Mouse (Mus musculus) hindbrain, embryonic 15.5 days (tissue): ENCODE measurements at regions not wholly inside any gene's neighbourhood (a gene's known extent, or its start where the extent isn't known, plus 50 kb on each side); places are given as distances from the start of the nearest gene placed in this dataset.

ENCODE experiments used
- ATAC-seq: fragments of 200-750 bp; cut with Nextera tagmentation; 2 replicates; pipeline ENCODE4 v1.8.0; 2017; ENCODE audit warnings: low read depth, moderate number of reproducible peaks, moderate TSS enrichment; ENCODE audit not compliant: low FRiP score
- H3K27ac ChIP-seq: fragments of 300-500 bp; sonication (generic); replicated peaks from 2 replicates; pipeline ENCODE4 v1.5.1; 2015; ENCODE audit warnings: mild to moderate bottlenecking, inconsistent platforms
- H3K27me3 ChIP-seq: fragments of 300-500 bp; sonication (generic); 2 replicates; pipeline ENCODE4 v1.6.1; 2015; ENCODE audit warnings: control low read depth, inconsistent platforms
- H3K36me3 ChIP-seq: fragments of 300-500 bp; sonication (generic); 2 replicates; pipeline ENCODE4 v1.6.1; 2015; ENCODE audit warnings: control low read depth, inconsistent platforms
- H3K4me1 ChIP-seq: fragments of 300-500 bp; sonication (generic); replicated peaks from 2 replicates; pipeline ENCODE4 v1.6.1; 2015; ENCODE audit warnings: control low read depth, inconsistent platforms
- H3K4me2 ChIP-seq: fragments of 300-500 bp; sonication (generic); 2 replicates; pipeline ENCODE4 v1.6.1; 2015; ENCODE audit warnings: moderate library complexity, mild to moderate bottlenecking, inconsistent platforms
- H3K4me3 ChIP-seq: fragments of 300-500 bp; sonication (generic); 2 replicates; pipeline ENCODE4 v1.5.1; 2015; ENCODE audit warnings: mild to moderate bottlenecking, inconsistent platforms
- H3K9ac ChIP-seq: fragments of 300-500 bp; sonication (generic); 2 replicates; pipeline ENCODE4 v1.6.1; 2015; ENCODE audit warnings: inconsistent platforms
- H3K9me3 ChIP-seq: fragments of 300-500 bp; sonication (generic); 2 replicates; pipeline ENCODE4 v1.6.1; 2016; ENCODE audit warnings: control low read depth, inconsistent platforms
- WGBS: fragments of 180-500 bp; shearing (Covaris S2); methylation state at CpG from one replicate; pipeline ENCODE4 v1.1.7; 2015; 5-methylcytosine and 5-hydroxymethylcytosine counted together

- no peak for ATAC-seq
- H3K27me3 ChIP-seq = no peaks in the 10 kb centered on the region
- 41% methylated on average over 8 of the region's 8 CpGs for WGBS
- 0 out of 2 replicates have a peak, but pooled peaks cover 4% of the 10 kb centered on the region for H3K4me1 ChIP-seq
- H3K4me3 ChIP-seq = no peak overlapping the region
- no peak overlapping the region for H3K4me2 ChIP-seq
- H3K27ac ChIP-seq = no peak overlapping the region
- H3K36me3 ChIP-seq = no peaks in the 10 kb centered on the region
- no peaks in the 10 kb centered on the region for H3K9me3 ChIP-seq
- H3K9ac ChIP-seq = no peak overlapping the region
Measured at GRCm38 (mm10) chr6:111621684-111622480, 651.7 kb upstream of the Lmcd1 start.

GRCm38 (mm10) chr6:111622481-111623139, 650.9 kb upstream of the Lmcd1 start:
- H3K4me3 ChIP-seq = no peak overlapping the region
- WGBS = 35% methylated on average over 7 of the region's 7 CpGs
- no peaks in the 10 kb centered on the region for H3K36me3 ChIP-seq
- no peak overlapping the region for H3K27ac ChIP-seq
- H3K9ac ChIP-seq = no peak overlapping the region
- no peak overlapping the region for H3K4me2 ChIP-seq
- 0 out of 2 replicates have a peak, but pooled peaks have one; percentile 38 for ATAC-seq
- 0 out of 2 replicates have a peak, but pooled peaks cover 4% of the 10 kb centered on the region for H3K4me1 ChIP-seq
- H3K9me3 ChIP-seq = no peaks in the 10 kb centered on the region
- no peaks in the 10 kb centered on the region for H3K27me3 ChIP-seq

- no peak overlapping the region for H3K27ac ChIP-seq
- ATAC-seq = no peak
- H3K9ac ChIP-seq = no peak overlapping the region
- no peaks in the 10 kb centered on the region for H3K36me3 ChIP-seq
- 0 out of 2 replicates have a peak, but pooled peaks cover 4% of the 10 kb centered on the region for H3K4me1 ChIP-seq
- H3K9me3 ChIP-seq = no peaks in the 10 kb centered on the region
- no peak overlapping the region for H3K4me3 ChIP-seq
- H3K27me3 ChIP-seq = no peaks in the 10 kb centered on the region
- 81% methylated on average over 4 of the region's 4 CpGs for WGBS
- no peak overlapping the region for H3K4me2 ChIP-seq
Measured at GRCm38 (mm10) chr6:111623140-111623497, 650.4 kb upstream of the Lmcd1 start.

- Histone ChIP-seq H3K4me2 (no peak overlapping the region), H3K36me3 (no peaks in the 10 kb centered on the region), H3K9me3 (no peaks in the 10 kb centered on the region), H3K4me1 (0 out of 2 replicates have a peak, but pooled peaks cover 4% of the 10 kb centered on the region), H3K9ac (no peak overlapping the region), H3K4me3 (no peak overlapping the region), H3K27ac (no peak overlapping the region), H3K27me3 (no peaks in the 10 kb centered on the region)
- no peak for ATAC-seq
Measured at GRCm38 (mm10) chr6:111625501-111625900, 648.1 kb upstream of the Lmcd1 start.

- Histone ChIP-seq H3K9ac (no peak overlapping the region), H3K36me3 (no peaks in the 10 kb centered on the region), H3K27me3 (no peaks in the 10 kb centered on the region), H3K4me2 (no peak overlapping the region), H3K4me3 (no peak overlapping the region), H3K9me3 (no peaks in the 10 kb centered on the region), H3K27ac (no peak overlapping the region), H3K4me1 (no peaks in the 10 kb centered on the region)
- ATAC-seq = no peak
- 84% methylated on average over 3 of the region's 3 CpGs for WGBS
Measured at GRCm38 (mm10) chr6:111652736-111653135, 620.8 kb upstream of the Lmcd1 start.

- Histone ChIP-seq H3K27ac (no peak overlapping the region), H3K36me3 (no peaks in the 10 kb centered on the region), H3K27me3 (no peaks in the 10 kb centered on the region), H3K4me1 (no peaks in the 10 kb centered on the region), H3K4me3 (no peak overlapping the region), H3K9ac (no peak overlapping the region), H3K9me3 (no peaks in the 10 kb centered on the region), H3K4me2 (no peak overlapping the region)
- ATAC-seq = no peak
- WGBS = 62% methylated on average over 2 of the region's 2 CpGs
Measured at GRCm38 (mm10) chr6:111659957-111660356, 613.6 kb upstream of the Lmcd1 start.

GRCm38 (mm10) chr6:111664603-111665002, 609.0 kb upstream of the Lmcd1 start:
- no peak overlapping the region for H3K27ac ChIP-seq
- no peak for ATAC-seq
- no peaks in the 10 kb centered on the region for H3K36me3 ChIP-seq
- H3K9ac ChIP-seq = no peak overlapping the region
- H3K27me3 ChIP-seq = no peaks in the 10 kb centered on the region
- H3K4me2 ChIP-seq = no peak overlapping the region
- H3K4me3 ChIP-seq = no peak overlapping the region
- no peaks in the 10 kb centered on the region for H3K4me1 ChIP-seq
- H3K9me3 ChIP-seq = no peaks in the 10 kb centered on the region

- Histone ChIP-seq H3K9ac (no peak overlapping the region), H3K27ac (no peak overlapping the region), H3K4me1 (no peaks in the 10 kb centered on the region), H3K9me3 (no peaks in the 10 kb centered on the region), H3K36me3 (no peaks in the 10 kb centered on the region), H3K4me3 (no peak overlapping the region), H3K27me3 (no peaks in the 10 kb centered on the region), H3K4me2 (no peak overlapping the region)
- 79% methylated on average over 2 of the region's 2 CpGs for WGBS
- ATAC-seq = no peak
Measured at GRCm38 (mm10) chr6:111684911-111685310, 588.6 kb upstream of the Lmcd1 start.

GRCm38 (mm10) chr6:111702864-111703263, 570.7 kb upstream of the Lmcd1 start:
- Histone ChIP-seq H3K4me2 (no peak overlapping the region), H3K4me1 (no peaks in the 10 kb centered on the region), H3K36me3 (no peaks in the 10 kb centered on the region), H3K9ac (no peak overlapping the region), H3K9me3 (no peaks in the 10 kb centered on the region), H3K27me3 (no peaks in the 10 kb centered on the region), H3K4me3 (no peak overlapping the region), H3K27ac (no peak overlapping the region)
- 88% methylated on average over 1 of the region's 1 CpGs for WGBS
- ATAC-seq = no peak

GRCm38 (mm10) chr6:111708277-111708676, 565.3 kb upstream of the Lmcd1 start:
- H3K9ac ChIP-seq = no peak overlapping the region
- no peak overlapping the region for H3K4me3 ChIP-seq
- ATAC-seq = no peak
- H3K4me1 ChIP-seq = no peaks in the 10 kb centered on the region
- H3K4me2 ChIP-seq = no peak overlapping the region
- H3K9me3 ChIP-seq = no peaks in the 10 kb centered on the region
- no peaks in the 10 kb centered on the region for H3K27me3 ChIP-seq
- 73% methylated on average over 1 of the region's 1 CpGs for WGBS
- H3K27ac ChIP-seq = no peak overlapping the region
- no peaks in the 10 kb centered on the region for H3K36me3 ChIP-seq

- no peaks in the 10 kb centered on the region for H3K4me1 ChIP-seq
- H3K4me2 ChIP-seq = no peak overlapping the region
- H3K9ac ChIP-seq = no peak overlapping the region
- ATAC-seq = no peak
- no peaks in the 10 kb centered on the region for H3K9me3 ChIP-seq
- H3K36me3 ChIP-seq = no peaks in the 10 kb centered on the region
- H3K27me3 ChIP-seq = no peaks in the 10 kb centered on the region
- no peak overlapping the region for H3K4me3 ChIP-seq
- no peak overlapping the region for H3K27ac ChIP-seq
Measured at GRCm38 (mm10) chr6:111725969-111726368, 547.6 kb upstream of the Lmcd1 start.

- no peaks in the 10 kb centered on the region for H3K9me3 ChIP-seq
- no peak overlapping the region for H3K27ac ChIP-seq
- H3K36me3 ChIP-seq = no peaks in the 10 kb centered on the region
- no peak overlapping the region for H3K9ac ChIP-seq
- H3K4me3 ChIP-seq = no peak overlapping the region
- H3K27me3 ChIP-seq = no peaks in the 10 kb centered on the region
- ATAC-seq = no peak
- H3K4me1 ChIP-seq = no peaks in the 10 kb centered on the region
- no peak overlapping the region for H3K4me2 ChIP-seq
Measured at GRCm38 (mm10) chr6:111730381-111730780, 543.2 kb upstream of the Lmcd1 start.
